Mouse (Mus musculus): ENCODE results near the gene Kcne4. TPM values are rescaled to one million over a fixed set of nuclear protein-coding genes. Genes with fewer than 3 reads are reported as not detected.
A peak's percentile ranks its signal among the peaks of the same experiment; 100 is the strongest.

Gene Kcne4
- total and polyA plus RNA-seq, 2 experiments from 2014 or later = 1.4 to 2.3 TPM

DNA sequence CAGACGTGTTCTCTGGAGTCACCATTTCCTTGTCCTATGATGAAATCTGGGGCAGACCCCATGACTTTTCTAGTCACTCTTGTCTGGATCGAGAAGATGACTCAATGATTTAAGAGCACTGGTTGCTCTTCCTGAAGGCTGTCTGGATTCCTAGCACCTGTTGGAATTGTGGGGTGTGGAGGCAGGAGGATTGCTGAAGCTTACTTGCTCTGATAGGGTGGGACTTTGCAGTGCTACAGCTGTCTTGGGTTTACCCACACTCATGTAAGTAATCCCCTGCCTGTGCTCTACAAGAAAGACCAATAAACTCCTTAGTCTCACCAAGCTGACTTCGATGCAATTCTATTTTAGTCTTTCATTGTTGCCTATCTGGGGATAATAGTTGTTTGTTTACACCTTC is 5.7 kb upstream of the Kcne4 start:
- Histone ChIP-seq H3K27ac (ENCODE audit: low read depth, low read length) (no peak overlapping the region), H3K36me3 (ENCODE audit: insufficient read depth, low read length) (no peaks in the 10 kb centered on the region), H3K4me1 (ENCODE audit: insufficient read depth, low read length) (no peaks in the 10 kb centered on the region), H3K9me3 (ENCODE audit: low read length) (no peaks in the 10 kb centered on the region), H3K4me3 (ENCODE audit: low read depth, low read length) (no peak overlapping the region), H3K4me2 (ENCODE audit: low read depth, low read length, poor library complexity, severe bottlenecking) (no peak overlapping the region), H3K9ac (replicated peaks; ENCODE audit: low read length, poor library complexity, severe bottlenecking) (no peak overlapping the region), H3K27me3 (ENCODE audit: insufficient read depth, low read length) (no peaks in the 10 kb centered on the region)
- WGBS = 83% methylated on average over 3 of the region's 3 CpGs
- DNase-seq (ENCODE audit: low spot score) (no peak), ATAC-seq (ENCODE audit: low FRiP score) (no peak)
- no peak for TF ChIP-seq CTCF (IDR thresholded peaks at IDR 0.05)

GRCm38 (mm10) chr1:78811975-78812490 is 4.5 kb upstream of the Kcne4 start:
- Histone ChIP-seq H3K27me3 (ENCODE audit: insufficient read depth, low read length) (no peaks in the 10 kb centered on the region), H3K36me3 (ENCODE audit: insufficient read depth, low read length) (no peaks in the 10 kb centered on the region), H3K4me1 (ENCODE audit: insufficient read depth, low read length) (no peaks in the 10 kb centered on the region), H3K9ac (replicated peaks; ENCODE audit: low read length, poor library complexity, severe bottlenecking) (no peak overlapping the region), H3K9me3 (ENCODE audit: low read length) (no peaks in the 10 kb centered on the region), H3K4me3 (ENCODE audit: low read depth, low read length) (no peak overlapping the region), H3K27ac (ENCODE audit: low read depth, low read length) (no peak overlapping the region), H3K4me2 (ENCODE audit: low read depth, low read length, poor library complexity, severe bottlenecking) (no peak overlapping the region)
- 68% methylated on average over 10 of the region's 10 CpGs for WGBS
- TF ChIP-seq CTCF (IDR thresholded peaks at IDR 0.05) = no peak
- DNase-seq (ENCODE audit: low spot score) (peak; percentile 46), ATAC-seq (ENCODE audit: low FRiP score) (no peak)

GRCm38 (mm10) chr1:78817756-78818155 is 1.2 kb downstream of the Kcne4 start:
- Histone ChIP-seq H3K4me2 (ENCODE audit: low read depth, low read length, poor library complexity, severe bottlenecking) (no peak overlapping the region), H3K4me1 (ENCODE audit: insufficient read depth, low read length) (no peaks in the 10 kb centered on the region), H3K27ac (ENCODE audit: low read depth, low read length) (no peak overlapping the region), H3K9me3 (ENCODE audit: low read length) (no peaks in the 10 kb centered on the region), H3K27me3 (ENCODE audit: insufficient read depth, low read length) (no peaks in the 10 kb centered on the region), H3K36me3 (ENCODE audit: insufficient read depth, low read length) (no peaks in the 10 kb centered on the region), H3K9ac (replicated peaks; ENCODE audit: low read length, poor library complexity, severe bottlenecking) (no peak overlapping the region), H3K4me3 (ENCODE audit: low read depth, low read length) (no peak overlapping the region)
- 93% methylated on average over 16 of the region's 16 CpGs for WGBS
- TF ChIP-seq CTCF (IDR thresholded peaks at IDR 0.05) = no peak
- DNase-seq (ENCODE audit: low spot score) = no peak
- no peak for ATAC-seq (ENCODE audit: low FRiP score)

DNA sequence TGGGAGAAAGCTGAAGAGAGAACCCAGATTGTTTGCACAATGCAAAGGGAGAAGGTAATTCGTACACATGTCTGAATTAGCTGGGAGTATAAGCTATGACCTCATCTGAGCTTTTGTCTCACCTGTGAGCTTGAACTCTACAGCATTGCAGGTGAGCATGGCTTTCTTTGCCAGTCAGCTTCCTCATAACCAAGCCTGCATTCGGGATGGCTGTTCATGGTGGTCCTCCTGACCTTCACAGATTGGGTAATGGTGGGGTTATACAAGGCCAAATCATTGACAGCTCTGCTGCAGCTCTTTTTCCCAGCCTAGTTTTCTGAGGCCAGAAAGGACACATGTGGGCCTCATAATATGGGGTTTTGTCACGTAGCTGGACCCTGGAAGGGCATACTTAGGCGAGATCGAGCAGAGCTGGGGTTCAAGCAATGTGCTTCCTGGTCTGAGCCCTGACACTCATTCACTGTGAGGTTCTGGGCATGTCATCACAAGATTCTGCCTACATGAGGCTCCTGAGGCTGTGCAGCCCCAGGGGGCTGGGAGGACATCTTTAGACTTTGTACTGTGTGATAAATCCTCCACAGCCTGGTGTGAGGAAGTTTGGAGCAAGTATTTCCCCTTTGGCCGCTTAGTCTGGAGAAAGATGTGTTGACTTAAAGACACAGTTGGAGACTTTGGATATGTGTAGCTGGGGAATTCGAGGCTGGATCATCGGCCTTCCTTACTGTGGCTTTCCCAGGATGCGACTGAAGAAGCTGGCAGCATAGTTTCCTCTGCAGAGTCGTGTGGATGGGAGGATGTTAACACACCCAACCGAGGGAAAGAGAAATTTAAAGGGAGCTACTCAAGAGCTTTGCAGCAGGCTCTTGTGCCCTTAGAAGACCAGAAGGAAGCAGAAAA is 2.3 kb downstream of the Kcne4 start:
- H3K4me2 ChIP-seq (ENCODE audit: low read depth, low read length, poor library complexity, severe bottlenecking) = no peak overlapping the region
- no peaks in the 10 kb centered on the region for H3K36me3 ChIP-seq (ENCODE audit: insufficient read depth, low read length)
- 57% methylated on average over 11 of the region's 11 CpGs for WGBS
- no peak overlapping the region for H3K9ac ChIP-seq (replicated peaks; ENCODE audit: low read length, poor library complexity, severe bottlenecking)
- DNase-seq (ENCODE audit: low spot score) (no peak), ATAC-seq (ENCODE audit: low FRiP score) (no peak)
- no peak overlapping the region for H3K27ac ChIP-seq (ENCODE audit: low read depth, low read length)
- no peak for TF ChIP-seq CTCF (IDR thresholded peaks at IDR 0.05)
- H3K9me3 ChIP-seq (ENCODE audit: low read length) = no peaks in the 10 kb centered on the region
- no peaks in the 10 kb centered on the region for H3K4me1 ChIP-seq (ENCODE audit: insufficient read depth, low read length)
- no peaks in the 10 kb centered on the region for H3K27me3 ChIP-seq (ENCODE audit: insufficient read depth, low read length)
- no peak overlapping the region for H3K4me3 ChIP-seq (ENCODE audit: low read depth, low read length)

GRCm38 (mm10) chr1:78819592-78819991 is 3.0 kb downstream of the Kcne4 start:
- no peak for TF ChIP-seq CTCF (IDR thresholded peaks at IDR 0.05)
- Histone ChIP-seq H3K4me3 (ENCODE audit: low read depth, low read length) (no peak overlapping the region), H3K9ac (replicated peaks; ENCODE audit: low read length, poor library complexity, severe bottlenecking) (no peak overlapping the region), H3K27me3 (ENCODE audit: insufficient read depth, low read length) (no peaks in the 10 kb centered on the region), H3K4me2 (ENCODE audit: low read depth, low read length, poor library complexity, severe bottlenecking) (no peak overlapping the region), H3K4me1 (ENCODE audit: insufficient read depth, low read length) (no peaks in the 10 kb centered on the region), H3K27ac (ENCODE audit: low read depth, low read length) (no peak overlapping the region), H3K9me3 (ENCODE audit: low read length) (no peaks in the 10 kb centered on the region), H3K36me3 (ENCODE audit: insufficient read depth, low read length) (no peaks in the 10 kb centered on the region)
- WGBS = 33% methylated on average over 7 of the region's 7 CpGs
- ATAC-seq (ENCODE audit: low FRiP score) (0 out of 2 replicates have a peak, but pooled peaks have one; percentile 47), DNase-seq (ENCODE audit: low spot score) (peak; percentile 83)

GRCm38 (mm10) chr1:78820176-78820575 is 3.6 kb downstream of the Kcne4 start:
- 54% methylated on average over 8 of the region's 8 CpGs for WGBS

More at GRCm38 (mm10) chr1:78820176-78820575, 3.6 kb downstream of the Kcne4 start:
- Histone ChIP-seq H3K9ac (replicated peaks; ENCODE audit: low read length, poor library complexity, severe bottlenecking) (no peak overlapping the region), H3K36me3 (ENCODE audit: insufficient read depth, low read length) (no peaks in the 10 kb centered on the region), H3K27me3 (ENCODE audit: insufficient read depth, low read length) (no peaks in the 10 kb centered on the region), H3K9me3 (ENCODE audit: low read length) (no peaks in the 10 kb centered on the region), H3K4me3 (ENCODE audit: low read depth, low read length) (no peak overlapping the region), H3K4me2 (ENCODE audit: low read depth, low read length, poor library complexity, severe bottlenecking) (no peak overlapping the region), H3K27ac (ENCODE audit: low read depth, low read length) (no peak overlapping the region), H3K4me1 (ENCODE audit: insufficient read depth, low read length) (no peaks in the 10 kb centered on the region)
- no peak for DNase-seq (ENCODE audit: low spot score)
- TF ChIP-seq CTCF (IDR thresholded peaks at IDR 0.05) = no peak
- no peak for ATAC-seq (ENCODE audit: low FRiP score)
